ENCODE assay signal across 8 mouse cellular contexts in the genomic region with DNA sequence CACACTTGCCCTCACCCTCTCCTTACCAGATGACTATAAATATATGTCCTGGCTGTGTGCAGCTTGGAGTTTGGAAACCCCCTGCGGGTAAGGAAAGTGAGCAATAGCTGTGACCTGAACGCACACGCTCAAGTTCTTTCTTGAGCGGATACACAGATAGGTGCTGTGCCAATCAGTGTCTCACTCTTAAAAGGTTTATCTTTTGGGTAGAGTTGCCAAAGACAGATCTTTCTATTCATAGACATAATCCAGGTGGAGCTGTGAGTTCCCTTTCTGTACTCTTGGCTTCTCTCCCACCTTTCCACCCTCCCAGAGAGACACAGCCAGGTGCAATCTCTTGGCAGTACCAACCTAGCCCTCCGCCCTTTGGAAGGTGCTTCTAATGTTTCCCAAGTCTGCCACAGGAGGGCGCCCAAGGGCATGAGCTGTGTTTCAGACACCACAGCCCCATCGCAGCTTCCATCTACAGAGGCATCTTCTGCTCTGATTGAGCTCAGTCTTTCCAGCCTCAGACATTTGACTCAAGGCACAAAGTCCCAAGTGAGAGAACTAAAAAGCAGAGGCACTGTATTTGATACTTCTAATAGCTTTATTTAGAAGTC. TPM values are rescaled to one million over a fixed set of nuclear protein-coding genes. Genes with fewer than 3 reads are reported as not detected.
DNase-seq lines count a peak whose midpoint lies in the region; ATAC-seq and TF ChIP-seq lines count a peak whose summit lies in the region.

No protein-coding gene starts in this region.

- peak; percentile 69 to 93 for DNase-seq in heart, adult 18-20 months
- peak; percentile 80 for DNase-seq in embryo, embryonic 9.5 days (ENCODE audit: extremely low spot score)
- peak; percentile 18 for DNase-seq in liver, adult 2 months (ENCODE audit: extremely low read depth, low read depth, low spot score)
- peak; percentile 57 for DNase-seq in testis, postnatal 14 days (ENCODE audit: low spot score)

- no peak overlapping the region for H3K9ac ChIP-seq in heart, embryonic 12.5 days
- no peak overlapping the region for H3K9ac ChIP-seq in kidney, embryonic 15.5 days
- H3K9ac ChIP-seq in liver, adult 2 months (ENCODE audit: low read depth, low read length) = no peak overlapping the region
- H3K9ac ChIP-seq in neural tube, embryonic 14.5 days (replicated peaks; ENCODE audit: low read depth, low read length) = no peak overlapping the region

- H3K27ac ChIP-seq in heart, embryonic 12.5 days (ENCODE audit: poor library complexity, severe bottlenecking) = no peak overlapping the region
- no peak overlapping the region for H3K27ac ChIP-seq in kidney, embryonic 15.5 days
- H3K27ac ChIP-seq in liver, adult 2 months (replicated peaks; ENCODE audit: insufficient read depth, low read depth, low read length) = no peak overlapping the region
- no peak overlapping the region for H3K27ac ChIP-seq in neural tube, embryonic 14.5 days (ENCODE audit: low read depth, low read length)

- no peak for ATAC-seq in heart, embryonic 12.5 days (ENCODE audit: insufficient number of reproducible peaks, low FRiP score)
- peak; percentile 74 for ATAC-seq in granulocyte monocyte progenitor cell, adult 5-6 weeks (replicated peaks; ENCODE audit: poor library complexity, severe bottlenecking)
- peak; percentile 76 for ATAC-seq in kidney, embryonic 15.5 days (replicated peaks; ENCODE audit: low FRiP score)
- ATAC-seq in neural tube, embryonic 14.5 days (ENCODE audit: low read depth) = peak; percentile 85

- WGBS in heart, embryonic 12.5 days = 39% methylated on average over 7 of the region's 7 CpGs
- 44% methylated on average over 7 of the region's 7 CpGs for WGBS in kidney, embryonic 15.5 days
- WGBS in liver, adult 2 months = 43% methylated on average over 7 of the region's 7 CpGs
- 44% methylated on average over 7 of the region's 7 CpGs for WGBS in neural tube, embryonic 14.5 days

- peak; percentile 92 for TF ChIP-seq CTCF in liver, adult 2 months (IDR thresholded peaks at IDR 0.05; ENCODE audit: low read depth, low read length)

- no peaks in the 10 kb centered on the region for H3K4me1 ChIP-seq in heart, embryonic 12.5 days (replicated peaks)
- peaks cover 10% of the 10 kb centered on the region; the same call in 1 of the 2 replicates for H3K4me1 ChIP-seq in kidney, embryonic 15.5 days
- H3K4me1 ChIP-seq in liver, adult 2 months (ENCODE audit: control insufficient read depth, insufficient read depth, low read length) = no peaks in the 10 kb centered on the region; the same call in 1 of the 2 replicates
- no peaks in the 10 kb centered on the region for H3K4me1 ChIP-seq in neural tube, embryonic 14.5 days (ENCODE audit: control insufficient read depth, insufficient read depth, low read length)

- no peaks in the 10 kb centered on the region for H3K36me3 ChIP-seq in heart, embryonic 12.5 days
- H3K36me3 ChIP-seq in kidney, embryonic 15.5 days = no peaks in the 10 kb centered on the region
- H3K36me3 ChIP-seq in liver, adult 2 months (ENCODE audit: control insufficient read depth, insufficient read depth, low read length) = no peaks in the 10 kb centered on the region
- no peaks in the 10 kb centered on the region for H3K36me3 ChIP-seq in neural tube, embryonic 14.5 days (ENCODE audit: control insufficient read depth, insufficient read depth, low read length)

- H3K4me2 ChIP-seq in heart, embryonic 12.5 days = no peak overlapping the region
- H3K4me2 ChIP-seq in kidney, embryonic 15.5 days = no peak overlapping the region
- H3K4me2 ChIP-seq in neural tube, embryonic 14.5 days (ENCODE audit: low read depth, low read length) = no peak overlapping the region

- H3K27me3 ChIP-seq in heart, embryonic 12.5 days (replicated peaks) = peaks cover 85% of the 10 kb centered on the region
- peaks cover 50% of the 10 kb centered on the region for H3K27me3 ChIP-seq in kidney, embryonic 15.5 days
- H3K27me3 ChIP-seq in liver, adult 2 months (ENCODE audit: control insufficient read depth, insufficient read depth, low read length) = no peaks in the 10 kb centered on the region
- H3K27me3 ChIP-seq in neural tube, embryonic 14.5 days (ENCODE audit: control insufficient read depth, insufficient read depth, low read length) = no peaks in the 10 kb centered on the region

- TF ChIP-seq POLR2A in liver, adult 2 months (IDR thresholded peaks at IDR 0.05; ENCODE audit: extremely low read depth, insufficient read depth, low read length) = no peak

- no peaks in the 10 kb centered on the region for H3K9me3 ChIP-seq in heart, embryonic 12.5 days (replicated peaks)
- no peaks in the 10 kb centered on the region for H3K9me3 ChIP-seq in kidney, embryonic 15.5 days (replicated peaks)
- no peaks in the 10 kb centered on the region for H3K9me3 ChIP-seq in neural tube, embryonic 14.5 days (ENCODE audit: control insufficient read depth, low read length)

- no peak overlapping the region for H3K4me3 ChIP-seq in heart, embryonic 12.5 days
- no peak overlapping the region for H3K4me3 ChIP-seq in kidney, embryonic 15.5 days (replicated peaks)
- H3K4me3 ChIP-seq in liver, adult 2 months (ENCODE audit: insufficient read depth, low read depth, low read length) = no peak overlapping the region
- H3K4me3 ChIP-seq in neural tube, embryonic 14.5 days (ENCODE audit: low read depth, low read length) = no peak overlapping the region

- no peaks in the 10 kb centered on the region for H3K79me2 ChIP-seq in liver, adult 2 months (ENCODE audit: control insufficient read depth, insufficient read depth, low read length)

RNA-seq across cellular contexts. Expression of a gene that starts 8.8 kb away (rescaled TPM):
- total RNA-seq in heart, adult 18-20 months (2021) = 10 to 100 TPM; 44.5 to 53.2 TPM
- 30.7 and 31.4 TPM in 2 replicates for polyA plus RNA-seq in heart, embryonic 12.5 days (2016; fragmentation: Nextera tagmentation; extraction: Ambion mirVana)
- not detected in 2 replicates for total RNA-seq in granulocyte monocyte progenitor cell, adult 5-6 weeks (2014; fragmentation: Nextera tagmentation)
- not detected in 2 replicates for total RNA-seq in granulocyte monocyte progenitor cell, adult 5-6 weeks (2017)
- polyA plus RNA-seq in kidney, embryonic 15.5 days (2015; fragmentation: Nextera tagmentation; extraction: Ambion mirVana) = 73.9 and 89.7 TPM in 2 replicates
- 3.9 and 4.0 TPM in 2 replicates for total RNA-seq in liver, adult 2 months (2014; rRNA removed)
- polyA plus RNA-seq in liver, adult 2 months (2012; rRNA removed) = 2.8 and 3.6 TPM in 2 replicates
- 6.0 and 6.3 TPM in 2 replicates for polyA plus RNA-seq in neural tube, embryonic 14.5 days (2014; fragmentation: Nextera tagmentation; extraction: Ambion mirVana)

Comparison
In these comparisons a context has a peak if more than half of its experiments do, and no peak if none do; other contexts are left out.
1. DNase-seq: peak in every context shown above with its lines; median percentile 81 in heart, adult 18-20 months; 80 in embryo, embryonic 9.5 days; 57 in testis, postnatal 14 days; 18 in liver, adult 2 months.